Mouse (Mus musculus) telencephalon, adult 2 months (tissue): ENCODE data around the gene Chdh.

Experiments
- DNase-seq: peaks from one replicate; pipeline ENCODE4 v3.0.0-alpha.2; 2011; ENCODE audit warnings: low read depth, low spot score

Chdh gene

DNA sequence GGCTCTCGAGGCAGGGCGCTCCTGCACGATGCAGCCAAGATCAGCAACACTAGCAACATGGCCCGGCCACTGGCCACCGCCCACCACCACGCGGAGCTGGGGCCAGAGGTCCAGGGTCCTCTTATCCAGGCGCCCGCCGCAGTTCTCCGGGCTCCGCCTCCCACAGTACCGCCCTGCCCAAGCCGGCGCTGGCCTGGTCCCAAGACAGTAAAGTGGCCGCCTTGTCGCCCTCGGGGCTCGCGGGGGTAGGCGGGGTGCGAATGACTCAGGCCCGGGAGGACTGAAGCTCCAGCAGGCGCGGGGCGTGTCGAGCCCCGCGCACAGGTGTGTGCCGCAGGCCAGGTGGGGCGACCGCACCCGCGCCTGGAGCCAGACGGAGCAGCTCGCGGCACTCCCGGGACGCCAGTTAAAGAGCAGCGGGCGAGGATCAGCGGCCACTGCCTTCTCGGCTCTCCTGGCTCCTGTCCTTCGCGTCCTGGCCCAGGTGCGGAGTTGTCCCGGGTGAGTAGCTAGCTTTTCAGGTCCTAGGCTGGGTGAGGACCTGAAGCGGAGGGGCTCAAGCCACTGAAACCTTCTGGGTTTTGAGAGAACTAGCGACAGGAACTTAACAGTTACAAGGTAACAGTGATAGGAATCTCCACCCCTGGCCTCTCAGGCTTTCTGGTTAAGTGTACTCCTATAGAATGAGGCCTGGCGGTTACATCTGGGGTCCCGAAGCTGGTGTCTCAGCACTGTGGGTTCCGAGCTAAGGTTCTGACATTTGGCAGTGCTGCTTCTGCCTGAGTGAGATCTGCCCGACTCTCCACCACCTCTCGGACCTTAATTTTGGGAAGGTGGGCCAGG lies at the start of gene Chdh, which contains the start of gene Il17rb:
Gene Chdh, plus strand, starts transcription at position 291 of the 843 bp plus-strand sequence.
Gene Il17rb, minus strand, starts transcription at position 164 of the 843 bp plus-strand sequence.
- DNase-seq, result no peak

DNA sequence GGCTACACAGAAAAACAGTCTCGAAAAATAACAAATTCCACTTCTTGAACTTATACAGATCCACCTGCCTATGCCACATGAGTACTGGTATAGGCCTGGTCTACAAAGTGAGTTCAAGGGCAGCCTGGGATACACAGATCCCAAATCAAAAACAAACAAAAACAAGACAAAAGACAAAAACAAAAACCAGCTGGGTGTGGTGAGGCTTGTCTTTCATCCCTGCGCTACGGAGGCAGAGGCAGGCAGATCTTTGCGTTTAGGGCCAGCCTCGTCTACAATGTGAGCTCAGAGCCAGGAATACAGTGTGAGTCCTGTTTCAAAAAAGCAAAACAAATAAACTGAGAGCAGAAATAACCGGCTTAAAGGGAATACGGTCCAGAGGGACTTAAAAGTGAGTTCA lies 41.2 kb upstream of the Chdh start:
- no peak for DNase-seq

DNA sequence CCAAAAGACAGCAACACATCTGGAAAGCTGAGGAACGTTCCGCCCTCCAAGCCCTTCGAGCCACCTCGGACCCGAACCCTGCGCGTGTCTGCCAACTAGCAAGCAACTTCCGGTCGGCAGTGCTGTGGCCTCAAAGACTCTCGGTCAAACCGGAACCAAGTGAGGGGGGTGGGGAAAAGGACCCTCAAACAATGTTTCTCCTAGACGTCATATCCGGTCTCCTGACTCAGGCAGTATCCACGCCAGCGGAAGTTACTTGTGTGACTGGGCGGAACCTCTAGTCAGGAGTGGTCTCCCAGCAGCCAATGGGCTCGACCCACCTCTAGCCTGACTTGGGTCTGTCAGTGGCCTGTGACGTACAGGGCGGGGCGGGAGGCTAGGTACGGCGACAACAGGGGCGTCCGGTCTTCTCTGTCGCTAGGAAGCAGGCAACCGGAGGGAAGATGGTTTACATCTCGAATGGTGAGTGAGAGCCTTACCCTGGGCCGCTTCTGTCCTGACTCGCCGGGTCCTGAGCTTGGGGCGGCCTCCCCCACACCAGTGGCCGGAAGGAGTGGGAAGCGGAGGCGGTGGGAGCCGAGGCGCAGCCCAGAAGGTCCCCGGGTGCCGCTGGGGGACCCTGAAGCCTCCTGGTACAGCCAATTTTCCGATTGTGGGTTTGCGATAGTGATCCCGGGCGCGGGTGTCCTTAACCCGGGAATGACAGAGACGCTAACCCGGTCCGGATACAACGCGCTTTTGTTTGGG lies 40.6 kb upstream of the Chdh start, which contains the start of gene Selenok:
Gene Selenok, plus strand, starts transcription at position 234 of the 747 bp plus-strand sequence.
- peak; percentile 99 for DNase-seq

DNA sequence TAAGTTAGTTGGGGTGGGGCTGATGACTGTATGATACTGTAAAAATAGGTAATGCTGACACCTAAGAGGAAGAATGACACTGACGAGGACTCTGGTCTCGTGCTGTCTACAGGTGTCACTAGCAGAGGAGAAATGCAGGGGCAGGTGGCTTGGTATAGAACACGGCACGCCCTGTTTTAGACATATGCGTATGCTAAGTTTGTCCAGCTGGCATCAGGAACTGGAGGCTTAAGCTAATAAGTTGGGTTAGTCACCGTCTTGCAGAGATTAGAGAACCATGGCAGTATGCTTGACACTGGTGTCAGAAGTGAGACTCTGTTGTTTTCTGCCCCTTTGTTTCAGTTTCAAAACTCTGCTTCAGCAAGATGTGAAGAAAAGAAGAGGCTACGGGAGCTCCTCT lies 37.4 kb upstream of the Chdh start:
- no peak for DNase-seq

DNA sequence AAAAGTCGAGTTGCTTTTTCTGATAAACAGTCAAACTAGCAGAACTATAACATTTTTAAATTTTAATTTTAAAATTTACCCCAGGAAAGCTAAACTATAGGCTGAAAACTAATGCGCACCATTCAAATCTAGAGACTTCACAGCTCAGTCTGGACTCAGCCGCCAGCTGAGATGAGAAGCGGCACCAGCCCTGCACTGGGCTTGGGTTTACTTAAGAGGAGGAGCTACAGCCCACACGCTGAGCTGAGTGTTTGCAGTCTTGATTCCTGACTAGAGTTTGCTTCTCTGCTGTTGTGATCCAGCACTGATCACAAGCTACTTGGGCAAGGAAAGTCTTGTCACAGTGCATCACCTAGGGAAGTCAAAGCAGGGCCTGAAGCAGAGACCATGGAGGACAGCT lies 36.8 kb upstream of the Chdh start:
- DNase-seq, result no peak

DNA sequence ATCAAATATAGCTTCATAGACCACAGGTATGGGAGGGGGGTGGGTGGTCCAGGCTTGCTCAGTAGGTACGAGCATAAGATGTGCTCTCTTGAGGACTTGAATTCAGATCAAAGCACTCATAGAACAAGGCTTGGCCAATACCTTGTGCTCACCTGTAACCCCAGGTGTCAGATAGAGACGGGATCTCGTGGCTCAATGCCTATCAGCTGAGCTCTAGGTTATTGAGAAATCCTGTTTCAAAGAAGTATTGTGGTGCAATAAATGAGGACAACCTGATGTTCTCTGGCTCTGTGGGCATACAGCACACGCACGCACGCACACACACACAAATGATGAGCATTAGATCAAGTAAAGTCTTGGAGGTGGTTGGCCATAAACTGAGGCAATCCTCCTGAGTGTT lies 31.9 kb upstream of the Chdh start:
- DNase-seq, result no peak

DNA sequence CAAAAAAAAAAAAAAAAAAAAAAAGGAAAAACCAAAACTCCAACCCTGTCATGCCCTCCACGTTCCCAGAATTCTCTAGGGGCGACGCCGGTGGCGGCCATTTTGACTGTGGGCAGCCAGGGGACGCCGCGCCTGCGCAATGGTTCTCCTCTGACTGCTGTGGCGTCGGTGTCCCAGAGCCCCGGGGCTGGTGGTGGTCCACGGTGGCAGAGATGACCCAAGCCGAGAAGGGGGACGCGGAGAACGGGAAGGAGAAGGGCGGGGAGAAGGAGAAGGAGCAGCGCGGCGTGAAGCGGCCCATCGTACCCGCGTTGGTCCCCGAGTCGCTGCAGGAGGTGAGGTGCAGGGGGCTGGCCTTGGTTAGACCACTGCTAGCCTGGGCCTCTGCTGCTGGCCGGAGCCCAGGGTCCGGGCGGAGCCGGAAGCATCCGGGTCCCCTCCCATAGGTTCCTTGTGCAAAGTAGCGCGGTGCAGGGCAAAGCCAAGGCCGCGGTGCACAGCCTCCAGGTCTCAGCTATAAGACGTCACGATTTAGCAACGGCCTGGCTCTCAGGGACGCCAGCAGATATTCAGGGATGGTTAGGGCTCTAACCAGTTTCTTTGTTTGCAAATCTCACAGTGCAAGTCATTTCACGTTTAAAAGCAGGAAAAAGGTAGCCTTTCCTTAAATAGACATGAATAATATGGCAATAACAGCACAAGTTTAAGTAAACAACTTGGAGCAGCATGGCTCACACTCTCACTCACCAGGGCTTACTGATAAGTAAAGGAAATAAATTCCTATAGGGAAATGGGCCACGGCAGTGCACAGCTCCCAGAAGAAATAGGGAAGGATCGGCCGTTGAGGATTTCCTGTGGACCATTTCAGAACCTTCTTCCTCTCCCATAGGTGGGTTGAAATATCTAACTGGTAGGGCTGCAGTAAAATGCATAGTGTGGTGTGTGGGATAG lies 30.3 kb upstream of the Chdh start, which contains the start of gene Actr8:
Gene Actr8, plus strand, starts transcription at position 84 of the 951 bp plus-strand sequence.
- peak; percentile 72 for DNase-seq

DNA sequence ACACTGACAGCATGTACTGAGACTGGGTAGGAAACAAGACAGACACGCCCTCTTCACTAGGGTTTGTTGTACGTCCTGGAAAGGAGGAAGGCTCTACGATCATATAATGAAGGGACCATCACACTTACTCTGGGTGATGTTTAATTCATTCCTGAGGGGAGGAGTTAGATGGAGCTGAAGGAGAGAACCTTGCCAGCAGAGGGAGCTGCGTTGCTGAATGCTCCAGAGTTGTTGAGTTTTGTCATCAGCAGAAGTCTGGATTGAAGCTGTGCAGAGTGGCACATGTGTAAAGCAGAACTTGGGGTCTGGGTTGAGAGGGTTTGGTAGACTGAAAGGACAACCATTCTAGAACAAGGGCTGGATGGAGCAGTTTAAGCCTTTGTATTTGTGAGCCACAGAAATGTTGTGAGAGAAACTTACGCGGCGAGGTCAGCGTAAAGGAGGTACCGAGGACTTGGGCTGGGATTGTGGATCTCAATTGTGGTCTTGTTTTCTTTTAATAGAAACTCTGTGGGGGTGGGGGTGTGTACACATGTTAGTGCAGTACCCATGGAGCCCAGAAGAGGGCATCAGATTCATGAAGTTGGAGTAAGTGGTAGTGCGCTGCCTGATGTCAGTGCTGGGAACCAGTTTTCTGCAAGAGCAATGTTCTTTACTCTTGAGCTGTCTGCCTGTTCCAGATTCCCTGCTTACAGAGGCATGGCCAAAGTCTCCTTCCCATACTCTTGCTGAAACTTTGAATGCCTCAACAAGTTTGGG lies 28.2 kb upstream of the Chdh start:
- no peak for DNase-seq

DNA sequence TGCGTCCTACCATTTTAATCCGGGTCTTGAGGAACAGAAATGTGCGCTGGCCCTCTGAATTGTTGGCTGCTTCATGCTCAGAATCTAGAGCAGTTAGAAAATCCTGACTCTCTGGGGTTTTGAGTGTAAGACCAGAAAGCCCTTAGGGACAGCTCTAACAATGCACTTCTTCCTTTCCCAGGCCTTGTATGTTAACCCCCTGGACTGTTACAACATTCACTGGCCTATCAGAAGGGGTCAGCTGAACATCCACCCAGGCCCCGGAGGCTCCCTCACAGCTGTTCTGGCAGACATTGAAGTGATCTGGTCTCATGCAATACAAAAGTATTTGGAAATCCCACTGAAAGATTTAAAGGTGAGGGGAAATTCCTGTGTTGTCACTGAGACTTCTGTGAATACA lies 22.7 kb upstream of the Chdh start:
- DNase-seq, result no peak

DNA sequence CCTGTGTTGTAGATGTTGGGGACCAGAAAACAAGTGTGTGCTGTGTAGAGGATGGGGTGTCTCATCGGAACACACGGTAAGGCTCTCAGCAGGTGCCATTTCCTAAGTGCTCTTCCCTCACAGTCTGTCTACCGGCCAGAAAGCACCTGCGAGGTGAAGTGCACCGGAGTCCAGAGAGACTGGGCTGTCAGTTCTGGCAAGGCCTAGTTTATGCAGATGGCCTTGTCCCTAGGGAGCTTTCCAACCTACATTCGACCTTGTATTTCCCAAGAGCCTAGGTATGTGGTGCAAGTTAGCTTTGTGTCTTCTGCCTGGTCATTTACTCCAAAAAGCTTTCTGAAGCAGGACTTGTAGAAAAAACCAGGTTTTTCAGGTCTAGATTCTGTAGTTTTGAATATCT lies 21.5 kb upstream of the Chdh start:
- DNase-seq, result no peak

DNA sequence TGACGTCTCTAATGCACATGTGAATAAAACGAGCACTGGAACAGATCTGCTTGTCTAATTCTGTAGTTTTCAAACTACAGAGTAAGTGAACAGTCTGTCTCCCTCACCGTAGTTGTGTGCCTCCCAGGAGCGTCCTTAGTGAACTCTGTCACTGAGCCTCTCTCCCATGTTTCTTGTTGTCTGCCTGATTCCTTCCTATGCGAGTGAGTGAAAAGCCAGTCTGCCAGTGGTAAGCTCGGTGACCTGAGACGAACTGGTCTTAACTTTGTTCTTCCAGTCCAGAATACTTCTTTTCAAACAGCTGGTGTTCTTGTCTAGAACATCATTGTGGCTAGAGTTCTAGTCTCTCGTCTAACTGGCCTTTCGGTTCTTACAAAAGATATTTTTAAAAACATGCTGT lies 21.1 kb upstream of the Chdh start:
- DNase-seq, result no peak

DNA sequence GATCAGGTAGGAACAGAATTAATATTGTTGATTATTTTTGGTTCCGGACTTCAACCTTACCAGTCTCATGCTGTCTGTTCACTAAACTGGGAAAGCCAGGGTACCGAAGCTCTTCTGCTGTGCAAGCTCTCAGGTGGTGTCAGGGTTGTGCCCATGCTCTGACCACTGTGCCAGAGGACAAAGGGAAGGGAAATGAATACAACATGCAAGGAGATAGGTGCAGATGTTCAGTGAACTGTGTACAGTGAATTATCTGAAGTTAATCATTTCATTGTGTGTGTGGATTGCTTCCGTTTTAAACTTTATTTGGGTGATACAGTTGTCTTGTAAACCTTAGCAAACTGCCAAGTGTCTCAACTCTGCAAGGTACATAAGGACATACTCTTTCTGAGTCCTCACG lies 20.5 kb upstream of the Chdh start:
- DNase-seq, result no peak

DNA sequence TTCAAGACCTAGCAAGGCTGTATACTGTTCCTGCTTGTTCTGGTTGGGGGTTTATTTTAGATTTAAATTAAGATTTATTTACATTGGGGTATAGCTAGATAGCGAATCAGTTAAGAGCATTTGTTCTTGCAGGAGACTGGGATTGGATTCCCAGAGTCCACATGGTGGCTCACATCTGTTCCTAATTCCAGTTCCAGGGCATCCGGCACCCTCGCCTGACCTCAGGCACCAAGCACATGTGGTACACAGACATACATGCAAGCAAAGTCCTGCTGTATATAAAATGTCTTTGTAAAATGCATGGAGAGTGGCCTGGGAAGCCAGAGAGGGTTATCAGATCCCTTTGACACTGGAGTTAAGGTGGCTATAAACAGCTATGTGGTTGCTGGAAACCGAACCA lies 13.8 kb upstream of the Chdh start:
- DNase-seq, result no peak

DNA sequence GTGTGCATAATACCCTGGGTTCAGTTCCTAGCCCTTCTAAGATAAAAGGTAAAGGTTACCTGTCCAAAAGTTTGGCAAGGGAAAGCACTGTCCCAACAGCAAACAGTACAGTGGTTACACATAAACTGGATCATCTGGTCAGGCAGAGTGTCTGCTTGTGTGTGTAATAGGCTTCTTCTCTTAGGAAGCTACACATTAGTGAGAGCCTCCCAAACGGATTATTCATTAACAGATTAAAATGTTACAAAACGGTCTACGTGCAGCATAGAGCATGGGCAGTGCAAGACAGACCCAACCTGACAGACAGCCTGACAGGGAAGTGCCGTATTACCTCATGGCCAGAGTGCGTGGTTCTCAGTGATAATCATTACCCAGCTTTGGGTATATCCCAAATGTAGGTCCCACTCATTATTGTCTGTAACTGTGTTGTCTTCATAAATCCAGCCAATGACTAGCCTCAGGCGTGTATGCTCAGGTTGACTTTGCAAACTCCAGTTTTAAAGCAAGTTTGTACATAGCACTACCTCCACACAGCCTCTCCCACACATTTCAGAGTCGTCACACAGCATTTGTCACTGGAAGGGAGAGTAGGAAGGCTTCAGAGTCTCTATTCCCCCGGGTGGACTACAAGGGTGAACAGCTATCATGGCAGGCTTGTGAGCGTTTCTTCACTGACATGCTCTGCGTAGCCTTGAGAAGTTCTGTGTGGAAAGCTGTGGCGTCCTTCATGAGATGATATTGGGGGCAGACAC lies 12.6 kb upstream of the Chdh start:
- no peak for DNase-seq

DNA sequence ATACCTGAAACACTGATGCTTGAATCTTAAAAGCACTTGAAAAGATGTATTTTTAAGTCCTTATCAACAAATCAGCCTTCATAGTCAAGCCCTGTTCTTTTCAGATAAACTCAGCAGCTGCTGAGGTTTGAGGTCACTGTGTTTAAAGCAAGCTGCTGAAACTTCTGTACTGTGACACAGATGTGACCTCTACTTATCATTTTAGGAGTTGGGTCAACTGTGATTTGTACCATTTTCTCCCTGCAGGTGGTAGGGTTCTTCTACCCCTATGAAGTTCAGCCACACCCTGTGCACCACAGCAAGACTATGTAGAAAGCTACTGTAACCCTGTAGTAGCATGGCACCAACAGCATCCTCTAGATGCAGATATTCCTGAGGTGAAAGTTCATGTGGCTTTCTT lies 11.5 kb upstream of the Chdh start:
- no peak for DNase-seq

DNA sequence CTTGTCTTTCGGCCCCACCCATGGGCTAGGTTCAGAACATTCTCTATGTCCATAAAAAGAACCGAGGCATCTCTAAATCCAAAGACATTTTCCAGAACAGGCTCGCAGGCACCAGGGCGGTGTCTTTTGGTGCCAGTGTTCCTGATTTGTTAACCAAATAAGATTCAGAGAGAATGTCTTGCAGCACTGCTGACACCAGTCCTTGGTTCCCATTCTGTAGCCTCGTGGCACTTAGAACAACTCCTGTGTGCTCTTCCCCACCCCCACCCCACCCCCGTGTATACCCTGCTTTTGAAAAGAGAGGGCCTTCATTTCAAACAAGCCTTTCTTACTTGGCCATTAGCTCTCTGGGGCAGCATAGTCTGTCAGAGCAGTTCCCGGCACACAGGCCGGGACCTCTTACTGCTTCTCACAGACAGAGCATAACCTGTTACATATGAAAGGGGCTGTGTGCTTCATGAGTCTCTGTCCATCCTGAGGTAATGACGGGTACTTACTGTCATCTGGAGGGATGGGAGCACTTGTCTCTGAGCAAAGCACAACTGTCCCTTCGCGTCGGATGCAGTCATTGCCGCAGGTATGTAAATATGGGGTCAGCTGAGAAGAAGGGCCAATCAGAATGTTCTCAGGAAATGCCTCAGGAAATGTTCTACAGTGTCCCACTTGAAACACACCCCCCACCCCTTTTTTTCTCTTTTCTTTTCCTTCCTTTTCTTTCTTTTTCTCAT lies 9.9 kb upstream of the Chdh start:
- no peak for DNase-seq

DNA sequence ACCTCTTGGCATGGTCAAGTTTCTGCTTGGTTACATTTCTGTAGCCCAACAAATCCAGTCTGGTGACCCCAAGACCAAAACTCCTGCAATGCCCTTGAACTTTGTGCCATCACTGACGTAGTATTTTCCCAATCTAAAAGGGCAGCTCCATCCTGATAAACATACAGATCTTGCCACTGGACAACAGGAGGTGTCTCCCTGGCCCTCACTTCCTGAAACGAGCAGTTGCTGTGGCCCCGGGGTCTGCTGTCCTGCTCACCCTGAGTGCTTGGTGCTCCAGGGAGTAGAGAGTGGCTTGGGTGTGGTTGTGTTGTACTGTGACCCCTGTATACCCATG lies 9.4 kb upstream of the Chdh start:
- no peak for DNase-seq

DNA sequence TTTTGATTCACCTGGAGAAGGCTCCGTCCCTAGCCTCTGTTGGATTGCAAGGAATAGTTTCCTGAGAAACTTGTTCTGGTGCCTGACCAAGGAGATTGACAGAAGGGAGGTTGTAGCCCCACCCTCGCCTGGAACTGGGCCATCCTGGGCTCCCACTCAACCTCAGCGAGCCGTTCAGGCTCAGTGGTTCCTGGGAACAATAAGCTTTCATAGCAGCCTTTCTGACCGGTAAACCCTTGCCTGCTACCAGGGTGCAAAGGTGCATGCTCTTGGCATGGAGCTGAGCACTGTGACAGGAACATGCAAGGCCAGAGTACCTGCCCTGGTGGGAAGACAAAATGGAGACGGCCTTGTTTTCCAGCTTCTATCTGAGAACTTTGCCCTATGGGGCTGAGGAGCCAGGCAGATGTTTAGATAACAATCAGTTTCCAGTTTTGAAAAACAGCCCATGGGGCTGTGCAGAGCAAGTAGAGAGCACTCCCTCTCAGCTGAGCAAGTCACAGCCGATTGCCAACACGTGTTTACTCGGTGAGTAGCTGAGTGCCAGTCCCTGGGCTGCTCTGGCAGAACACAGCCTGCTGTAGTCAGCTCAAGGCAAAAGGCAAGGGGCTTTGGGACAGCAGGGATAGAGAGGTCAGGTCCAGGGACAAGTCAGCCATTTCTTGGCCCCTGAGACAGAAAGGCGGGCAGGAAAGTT lies 1.2 kb downstream of the Chdh start:
- no peak for DNase-seq
